Mouse (Mus musculus): Measurements from ENCODE around the gene Zc3h18. TPM values are rescaled to one million over a fixed set of nuclear protein-coding genes. Genes with fewer than 3 reads are reported as not detected.

Zc3h18 gene
- total RNA-seq, 2 experiments from 2014 or later: 20.1 to 21.8 TPM

GRCm38 (mm10) chr8:122345181-122346095 lies 31.0 kb upstream of the Zc3h18 start:
- DNase-seq (ENCODE audit: low spot score): no peak
- intact Hi-C loops (cut with DNase I): no loop called here

- intact Hi-C loops (cut with DNase I): loop anchor here (2.0 kb wide), 1 partner anchor 21 kb away; no protein-coding TSS in a partner anchor
- no peak for DNase-seq (ENCODE audit: low spot score)
These were observed 28.4 kb upstream of the Zc3h18 start for GRCm38 (mm10) chr8:122347811-122348552.

GRCm38 (mm10) chr8:122349357-122350297 lies 26.8 kb upstream of the Zc3h18 start:
- intact Hi-C loops (cut with DNase I): loop anchor here (2.0 kb wide), 1 partner anchor 19 kb away; no protein-coding TSS in a partner anchor
- no peak for DNase-seq (ENCODE audit: low spot score)

- no peak for DNase-seq (ENCODE audit: low spot score)
- intact Hi-C loops (cut with DNase I): no loop called here
These were observed 25.9 kb upstream of the Zc3h18 start for GRCm38 (mm10) chr8:122350309-122351089.

GRCm38 (mm10) chr8:122354157-122354556 lies 22.3 kb upstream of the Zc3h18 start:
- DNase-seq (ENCODE audit: low spot score): no peak
- intact Hi-C loops (cut with DNase I): no loop called here

- intact Hi-C loops (cut with DNase I): no loop called here
- DNase-seq (ENCODE audit: low spot score): no peak
These were observed 20.5 kb upstream of the Zc3h18 start for GRCm38 (mm10) chr8:122355642-122356606.

- no peak for DNase-seq (ENCODE audit: low spot score)
- intact Hi-C loops (cut with DNase I): no loop called here
These were observed 19.2 kb upstream of the Zc3h18 start for GRCm38 (mm10) chr8:122357202-122357601.

GRCm38 (mm10) chr8:122357641-122358040 lies 18.8 kb upstream of the Zc3h18 start:
- intact Hi-C loops (cut with DNase I): no loop called here
- DNase-seq (ENCODE audit: low spot score): no peak

- DNase-seq (ENCODE audit: low spot score): no peak
- intact Hi-C loops (cut with DNase I): no loop called here
These were observed 17.2 kb upstream of the Zc3h18 start for GRCm38 (mm10) chr8:122359111-122359775.

- no peak for DNase-seq (ENCODE audit: low spot score)
- intact Hi-C loops (cut with DNase I): no loop called here
These were observed 15.6 kb upstream of the Zc3h18 start, which contains the start of gene Trhr2 for GRCm38 (mm10) chr8:122360696-122361416. Gene Trhr2, minus strand, starts transcription at chr8:122360746.

- intact Hi-C loops (cut with DNase I): no loop called here
- no peak for DNase-seq (ENCODE audit: low spot score)
These were observed 14.1 kb upstream of the Zc3h18 start for GRCm38 (mm10) chr8:122362271-122362670.

GRCm38 (mm10) chr8:122362967-122363366 lies 13.4 kb upstream of the Zc3h18 start:
- intact Hi-C loops (cut with DNase I): no loop called here
- no peak for DNase-seq (ENCODE audit: low spot score)

GRCm38 (mm10) chr8:122368494-122368893 lies 7.9 kb upstream of the Zc3h18 start:
- intact Hi-C loops (cut with DNase I): loop anchor here (2.0 kb wide), 1 partner anchor 20 kb away; no protein-coding TSS in a partner anchor
- no peak for DNase-seq (ENCODE audit: low spot score)

GRCm38 (mm10) chr8:122369665-122370064 lies 6.7 kb upstream of the Zc3h18 start:
- peak; percentile 13 for DNase-seq (ENCODE audit: low spot score)
- intact Hi-C loops (cut with DNase I): loop anchor here (1.0 to 2.0 kb wide), 2 partner anchors 21 to 96 kb away; no protein-coding TSS in a partner anchor

- DNase-seq (ENCODE audit: low spot score): no peak
- intact Hi-C loops (cut with DNase I): no loop called here
These were observed 4.7 kb upstream of the Zc3h18 start for GRCm38 (mm10) chr8:122371706-122372105.

- intact Hi-C loops (cut with DNase I): loop anchor here (5.0 kb wide), 1 partner anchor 57 kb away; the partner anchor contains the start of gene Cyba
- DNase-seq (ENCODE audit: low spot score): no peak
These were observed 1.1 kb upstream of the Zc3h18 start for GRCm38 (mm10) chr8:122375320-122375719.

Measured in heart, postnatal 25 days (tissue).